Mouse (Mus musculus) gastrocnemius, postnatal 14 days (tissue): ENCODE data around the gene H2-T3. TPM values are rescaled to one million over a fixed set of nuclear protein-coding genes. Genes with fewer than 3 reads are reported as not detected.
"Not testable (repeated sequence)": the region's sequence is repeated elsewhere in the genome, so short reads cannot be mapped to it uniquely, and the experiment has no call there.

Experiments used
- DNase-seq: peaks from one replicate; pipeline ENCODE4 v3.0.0; 2021; ENCODE audit warnings: mixed read lengths
- intact Hi-C: fragments of 180-260 bp; cut with DNase I; formaldehyde crosslinking; loops from one replicate; pipeline ENCODE4 v1.15.1; 2025; ENCODE audit warnings: low total_unique reads
- total RNA-seq, 2 experiments: library from RNA; stranded (reverse); gene quantifications; 2 replicates each; pipeline ENCODE4 v1.2.3; 2021

Gene H2-T3
- total RNA-seq, 2 experiments from 2014 or later, result not detected

DNA sequence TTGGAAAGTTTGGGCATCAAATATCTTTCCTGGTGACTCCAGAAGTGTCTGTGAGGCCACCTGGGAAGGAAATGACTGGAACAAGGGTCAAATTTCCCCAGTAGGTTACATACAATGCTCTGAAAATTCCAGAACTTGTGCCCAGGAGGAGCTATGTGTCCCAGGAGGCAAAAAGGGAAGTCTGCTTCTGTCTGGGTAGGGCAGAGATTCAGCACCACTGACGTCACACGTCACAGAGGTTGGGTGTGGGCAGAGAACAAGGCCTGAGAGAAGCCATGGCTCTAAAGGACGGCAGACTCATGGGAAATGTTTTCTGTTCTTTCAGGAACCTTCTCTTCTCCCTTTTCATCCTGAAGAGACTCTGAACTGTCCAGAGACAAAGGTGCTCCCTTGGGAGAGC, 2.5 kb downstream of the H2-T3 start:
- no peak for DNase-seq
- intact Hi-C loops, result loop anchor here (2.0 kb wide), 1 partner anchor 21 kb away; no protein-coding TSS in a partner anchor

DNA sequence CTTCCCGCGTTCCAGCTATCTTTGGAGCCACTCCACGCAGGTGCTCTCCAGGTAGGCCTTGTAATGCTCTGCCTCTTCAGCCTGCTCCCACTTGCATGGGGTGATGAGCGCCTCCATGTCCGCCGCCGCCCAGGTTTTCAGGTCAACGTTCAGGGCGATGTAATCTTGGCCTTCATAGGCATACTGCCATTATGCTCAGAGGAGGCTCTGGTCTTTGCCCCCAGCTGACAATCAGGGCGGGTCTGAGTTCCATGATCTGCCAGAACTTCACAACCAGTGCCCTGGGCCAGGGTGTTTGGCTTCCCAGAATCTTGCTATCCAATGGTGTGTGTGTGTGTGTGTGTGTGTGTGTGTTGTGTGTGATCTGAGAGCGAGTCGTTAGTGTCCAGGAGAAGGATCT, 7.9 kb downstream of the H2-T3 start:
- no peak for DNase-seq
- intact Hi-C loops, result no loop called here

DNA sequence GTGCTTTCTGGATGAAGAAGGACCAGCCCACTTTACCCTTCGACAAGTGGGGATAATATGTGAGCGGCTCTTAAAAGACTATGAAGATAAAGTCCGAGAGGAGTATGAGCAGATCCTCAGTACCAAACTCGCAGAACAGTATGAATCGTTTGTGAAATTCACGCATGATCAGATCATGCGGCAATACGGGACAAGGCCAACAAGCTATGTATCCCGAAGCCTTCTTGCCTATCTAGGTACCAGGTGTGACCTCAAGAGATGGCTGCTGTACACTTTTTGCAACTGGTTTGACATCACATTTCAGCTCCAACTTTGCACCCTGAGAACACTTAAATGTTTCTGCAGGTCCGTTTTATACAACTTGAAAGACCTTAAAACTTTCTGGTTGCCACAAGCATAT, 10.6 kb downstream of the H2-T3 start:
- intact Hi-C loops, DNase-seq: not testable (repeated sequence)

DNA sequence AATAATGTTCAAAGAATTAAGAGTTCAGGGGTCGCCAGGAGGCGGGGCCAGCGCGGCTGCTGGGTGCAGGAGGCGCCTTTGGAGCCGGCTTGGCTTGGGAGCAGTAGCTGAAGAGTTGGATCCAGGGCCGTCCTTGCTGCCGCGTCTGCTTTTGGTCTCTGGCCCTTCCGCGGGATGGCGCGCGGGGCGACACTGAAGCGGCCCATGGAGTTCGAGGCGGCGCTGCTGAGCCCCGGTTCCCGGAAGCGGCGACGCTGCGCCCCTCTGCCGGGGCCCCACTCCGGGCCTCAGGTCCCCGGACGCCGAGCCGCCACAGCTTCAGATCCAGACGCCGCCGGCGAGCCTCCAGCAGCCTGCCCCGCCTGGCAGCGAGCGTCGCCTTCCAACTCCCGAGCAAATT, 11.1 kb downstream of the H2-T3 start:
- intact Hi-C loops, DNase-seq: not testable (repeated sequence)

DNA sequence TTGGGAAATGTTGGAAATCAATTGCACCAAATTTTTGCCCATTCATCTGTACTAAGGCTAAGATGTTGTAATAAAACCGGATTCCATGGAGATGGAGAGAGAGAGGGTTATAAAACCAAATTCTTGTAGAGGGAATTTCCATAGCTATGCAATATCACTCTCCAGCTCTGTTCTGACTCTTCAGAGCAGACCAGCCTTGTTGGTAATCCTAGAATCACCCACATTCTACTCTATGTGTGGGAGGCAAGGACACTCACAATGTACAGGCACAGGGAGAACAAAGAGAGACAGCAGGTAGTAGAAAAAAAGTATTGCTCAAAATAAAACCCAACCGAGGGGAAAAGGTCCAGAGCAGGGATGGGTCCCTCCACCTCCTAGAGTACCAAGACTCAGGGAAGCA, 14.0 kb downstream of the H2-T3 start:
- intact Hi-C loops, DNase-seq: not testable (repeated sequence)

DNA sequence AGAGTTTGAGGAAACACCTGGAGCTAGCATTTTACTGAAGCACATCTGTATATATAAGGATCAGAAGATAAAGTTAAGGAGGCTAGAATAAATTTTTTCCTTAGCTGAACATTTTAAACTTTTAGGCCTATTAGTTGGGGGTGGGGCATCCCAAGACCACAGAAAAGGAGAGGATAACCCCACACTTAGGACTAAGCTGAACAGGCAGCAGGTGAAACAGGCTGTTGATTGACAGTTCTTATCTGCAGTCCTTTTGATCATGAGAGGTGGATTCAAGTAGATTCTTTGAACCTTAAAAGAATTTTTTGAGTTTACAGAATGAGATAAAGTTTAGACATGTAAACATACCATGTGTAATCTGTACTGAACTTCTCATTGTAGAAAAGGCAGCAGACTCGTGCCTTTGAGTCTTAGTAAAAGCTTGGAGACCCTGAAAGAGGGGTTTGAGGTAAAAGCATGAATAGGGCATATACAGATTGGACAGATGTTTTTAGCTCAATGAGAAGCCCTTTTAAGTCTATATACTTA, 19.7 kb downstream of the H2-T3 start:
- intact Hi-C loops, result no loop called here
- DNase-seq, result no peak

DNA sequence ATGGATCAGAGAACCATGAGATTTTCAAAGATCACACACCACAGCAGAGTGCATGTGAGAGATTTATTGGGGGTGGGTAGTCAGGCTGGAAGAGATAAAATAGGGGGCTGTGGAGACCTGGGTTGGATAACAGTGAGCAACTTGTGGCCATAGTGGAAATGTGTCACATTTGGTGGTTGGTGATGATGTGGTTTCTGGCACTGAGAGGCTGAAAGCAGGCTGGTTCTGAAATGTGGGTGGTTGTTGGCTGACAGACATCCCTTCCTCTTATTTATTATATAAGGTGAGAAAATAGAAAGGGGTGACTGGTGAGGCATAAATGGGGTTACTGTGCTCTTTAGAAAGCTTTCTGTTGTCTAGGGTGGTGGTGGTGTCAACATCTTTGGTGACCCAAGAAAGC, 20.3 kb downstream of the H2-T3 start:
- intact Hi-C loops, result no loop called here
- DNase-seq, result no peak

DNA sequence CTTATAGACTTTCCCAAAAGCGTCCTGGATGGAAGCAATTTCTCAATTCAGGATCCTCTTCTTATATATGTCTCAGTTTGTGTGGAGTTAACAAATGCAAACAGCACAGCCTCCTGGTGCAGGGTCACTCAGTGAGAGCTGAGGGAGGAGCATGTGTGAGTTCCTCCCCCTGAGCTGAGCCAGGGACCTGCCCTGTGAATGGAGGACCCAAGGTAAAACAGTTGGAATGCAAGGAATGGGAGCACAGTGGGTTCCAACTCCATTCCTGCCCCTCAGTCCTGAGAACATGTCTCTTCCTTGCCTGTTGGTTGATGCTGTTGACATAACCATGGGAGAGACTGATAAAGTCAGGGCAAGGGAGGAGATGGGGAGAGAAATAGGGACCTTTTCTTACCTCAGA, 21.0 kb downstream of the H2-T3 start:
- DNase-seq, intact Hi-C loops: not testable (repeated sequence)

DNA sequence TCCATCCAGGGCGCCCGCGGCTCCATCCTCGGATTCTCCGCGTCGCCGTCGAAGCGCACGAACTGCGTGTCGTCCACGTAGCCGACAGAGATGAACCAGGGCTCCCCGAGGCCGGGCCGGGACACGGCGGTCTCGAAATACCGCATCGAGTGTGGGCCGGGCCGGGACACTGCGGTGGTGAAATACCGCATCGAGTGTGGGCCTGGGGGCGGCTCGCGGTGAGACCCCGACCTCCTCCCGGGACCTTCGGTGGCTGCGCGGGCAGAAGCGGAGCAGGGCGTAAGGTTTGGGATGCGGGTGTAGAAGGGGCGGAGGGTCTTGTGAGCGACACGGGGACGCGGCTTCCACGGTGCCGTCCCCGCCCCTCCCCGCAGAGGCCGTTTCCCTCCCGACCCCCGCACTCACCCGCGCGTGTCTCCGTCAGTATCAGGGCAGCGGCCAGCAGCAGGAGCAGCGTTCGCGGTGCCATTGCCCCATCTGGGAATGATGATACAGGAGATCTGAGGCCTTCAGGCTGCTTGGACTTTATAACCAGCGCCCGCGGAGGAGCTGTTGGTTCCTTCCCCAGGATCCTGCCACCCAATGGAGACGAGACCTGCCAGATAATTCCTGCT, 21.9 kb downstream of the H2-T3 start, which contains the start of gene Gm8909:
Gene Gm8909 (minus strand): TSS at position 499 of the 614 bp plus-strand sequence.
- intact Hi-C loops, result no loop called here
- no peak for DNase-seq

DNA sequence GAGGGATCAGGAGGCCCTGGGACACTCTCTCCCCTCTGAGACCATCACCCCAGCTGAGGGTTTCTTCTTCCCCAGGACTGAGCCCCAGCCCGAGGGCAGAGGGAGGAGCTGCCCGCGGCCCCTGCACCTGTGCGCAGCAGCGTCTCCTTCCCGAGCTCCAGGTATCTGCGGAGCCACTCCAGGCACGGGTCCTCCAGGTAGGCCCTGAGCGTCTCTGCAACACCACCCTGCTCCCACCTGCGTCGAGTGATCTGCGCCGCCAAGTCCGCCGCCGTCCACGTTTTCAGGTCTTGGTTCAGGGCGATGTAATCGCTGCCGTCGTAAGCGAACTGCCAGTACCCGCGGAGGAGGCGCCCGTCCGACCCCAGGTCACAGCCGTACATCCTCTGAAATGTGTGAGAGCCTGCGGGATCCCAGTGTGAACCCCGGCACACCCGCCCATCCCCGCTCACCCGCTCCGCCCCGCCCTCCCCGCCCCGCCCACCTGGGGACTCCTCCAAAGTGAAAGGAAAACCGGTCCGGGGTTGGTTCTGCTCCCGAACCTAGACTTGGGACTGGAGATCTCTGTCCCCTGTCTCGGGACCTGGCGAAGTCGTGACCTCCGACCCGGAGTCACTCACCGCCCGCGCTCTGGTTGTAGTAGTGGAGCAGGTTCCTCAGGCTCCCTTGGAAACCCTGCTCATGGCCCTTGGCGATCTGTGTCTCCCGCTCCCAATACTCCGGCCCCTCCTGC, 22.6 kb downstream of the H2-T3 start:
- no peak for DNase-seq
- intact Hi-C loops, result no loop called here

DNA sequence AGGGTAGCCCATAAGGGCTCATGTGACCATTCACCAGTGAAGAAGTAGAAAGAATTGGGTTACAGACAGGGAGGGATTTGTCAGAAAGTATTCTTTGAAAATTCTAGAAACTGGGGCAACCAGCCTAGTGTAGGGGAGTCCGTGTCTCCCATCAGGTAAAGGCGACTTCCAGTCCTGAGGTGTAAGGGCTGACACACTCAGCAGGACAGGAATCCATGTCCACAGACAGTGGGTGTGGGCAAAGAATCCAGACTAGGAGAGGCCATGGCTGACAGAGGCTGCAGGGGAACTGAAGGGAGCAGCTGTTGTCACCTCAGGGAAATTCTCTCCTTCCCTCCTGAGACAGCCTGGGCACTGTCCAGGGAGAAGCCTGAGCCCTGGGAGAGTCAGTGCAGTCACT, 23.2 kb downstream of the H2-T3 start:
- intact Hi-C loops, DNase-seq: not testable (repeated sequence)

DNA sequence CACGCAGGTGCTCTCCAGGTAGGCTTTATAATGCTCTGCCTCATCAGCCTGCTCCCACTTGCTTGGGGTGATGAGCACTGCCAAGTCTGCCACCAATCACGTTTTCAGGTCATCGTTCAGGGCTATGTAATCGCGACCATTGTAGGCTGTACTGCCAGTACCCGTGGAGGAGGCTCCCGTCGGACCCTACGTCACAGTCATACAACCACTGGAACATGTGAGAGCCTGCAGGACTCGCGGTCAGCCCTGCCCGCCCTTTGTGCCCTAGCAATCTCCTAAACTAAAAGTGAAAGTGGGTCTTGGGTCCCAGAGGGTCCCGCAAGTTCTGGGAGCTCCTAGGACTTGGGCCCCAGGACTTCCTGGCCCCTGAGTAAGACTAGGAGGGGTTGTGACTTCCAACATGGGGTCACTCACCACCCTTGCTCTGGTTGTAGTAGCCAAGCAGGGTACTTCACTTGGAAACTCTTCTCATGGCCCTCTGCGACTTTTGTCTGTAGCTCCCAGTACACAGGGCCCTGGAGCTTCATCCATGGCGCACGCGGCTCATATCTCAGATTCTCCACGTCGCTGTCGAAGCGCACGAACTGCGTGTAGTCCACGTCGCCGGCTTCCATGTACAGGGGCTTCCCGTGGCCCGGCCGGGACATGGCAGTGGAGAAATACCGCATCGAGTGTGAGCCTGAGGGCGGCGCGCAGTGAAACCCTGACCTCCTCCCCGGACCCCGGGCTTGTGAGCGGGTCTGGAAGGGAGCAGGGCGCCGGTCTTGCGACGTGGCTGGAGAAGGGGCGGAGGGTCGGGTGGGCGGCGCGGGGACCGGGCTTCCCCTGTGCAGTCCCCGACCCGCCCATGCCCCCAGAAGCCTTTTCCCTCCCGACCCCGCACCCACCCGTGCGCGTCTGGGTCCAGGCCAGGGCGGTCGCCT, 28.7 kb downstream of the H2-T3 start:
- DNase-seq, result no peak
- intact Hi-C loops, result no loop called here

DNA sequence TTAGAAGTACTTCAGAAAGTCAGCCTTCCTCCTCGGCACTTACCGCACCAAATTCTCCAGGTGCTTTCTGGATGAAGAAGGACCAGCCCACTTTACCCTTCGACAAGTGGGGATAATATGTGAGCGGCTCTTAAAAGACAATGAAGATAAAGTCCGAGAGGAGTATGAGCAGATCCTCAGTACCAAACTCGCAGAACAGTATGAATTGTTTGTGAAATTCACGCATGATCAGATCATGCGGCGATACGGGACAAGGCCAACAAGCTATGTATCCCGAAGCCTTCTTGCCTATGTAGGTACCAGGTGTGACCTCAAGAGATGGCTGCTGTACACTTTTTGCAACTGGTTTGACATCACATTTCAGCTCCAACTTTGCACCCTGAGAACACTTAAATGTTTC, 31.8 kb downstream of the H2-T3 start:
- DNase-seq, intact Hi-C loops: not testable (repeated sequence)

DNA sequence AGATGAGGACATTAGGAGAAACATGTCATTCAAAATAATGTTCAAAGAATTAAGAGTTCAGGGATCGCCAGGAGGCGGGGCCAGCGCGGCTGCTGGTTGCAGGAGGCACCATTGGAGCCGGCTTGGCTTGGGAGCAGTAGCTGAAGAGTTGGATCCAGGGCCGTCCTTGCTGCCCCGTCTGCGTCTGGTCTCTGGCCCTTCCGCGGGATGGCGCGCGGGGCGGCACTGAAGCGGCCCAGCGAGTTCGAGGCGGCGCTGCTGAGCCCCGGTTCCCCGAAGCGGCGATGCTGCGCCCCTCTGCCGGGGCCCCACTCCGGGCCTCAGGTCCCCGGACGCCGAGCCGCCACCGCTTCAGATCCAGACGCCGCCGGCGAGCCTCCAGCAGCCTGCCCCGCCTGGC, 32.3 kb downstream of the H2-T3 start:
- intact Hi-C loops, DNase-seq: not testable (repeated sequence)

DNA sequence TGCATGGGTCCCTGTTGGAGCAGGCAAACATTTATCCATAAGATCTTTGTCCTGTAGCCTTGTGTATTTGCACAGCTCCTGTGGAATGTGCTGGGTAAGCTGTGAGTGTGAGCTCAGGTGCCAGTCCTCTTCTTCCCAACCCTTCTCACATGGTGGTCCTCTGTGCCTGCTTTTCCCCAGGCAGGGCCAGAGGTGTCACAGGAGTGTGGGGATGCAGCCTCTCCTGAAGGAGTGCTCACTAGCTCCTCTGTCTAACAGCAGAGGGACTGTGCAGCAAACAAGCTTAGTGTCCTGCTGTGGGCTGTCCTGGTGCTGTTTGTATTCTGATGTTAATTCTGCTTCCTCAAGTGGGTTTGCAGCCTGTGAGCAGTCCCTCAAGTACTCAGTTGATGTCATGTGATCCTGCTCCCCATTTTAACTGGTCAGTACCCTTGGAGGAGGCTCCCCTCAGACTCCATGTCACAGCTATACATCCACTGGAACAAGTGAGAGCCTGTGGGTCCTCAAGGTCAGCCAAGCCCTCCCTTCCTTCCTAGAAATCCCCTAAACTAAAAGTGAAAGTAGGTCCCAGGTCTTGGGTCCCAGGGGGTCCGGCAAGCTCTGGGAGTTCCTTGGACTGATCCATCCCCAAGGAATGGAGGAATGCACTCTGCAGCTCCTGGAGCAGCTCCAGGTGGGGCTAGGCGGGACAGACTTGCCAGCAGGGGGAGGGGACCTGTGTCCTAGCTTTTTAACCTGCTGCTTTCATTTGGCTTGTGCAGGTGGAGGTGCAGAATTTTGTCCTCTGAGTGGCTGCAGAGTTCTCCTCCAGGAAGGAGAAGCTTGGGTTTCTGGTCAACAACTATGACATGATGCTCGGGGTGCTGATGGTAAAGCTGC, 35.6 kb downstream of the H2-T3 start:
- no peak for DNase-seq
- intact Hi-C loops, result no loop called here

DNA sequence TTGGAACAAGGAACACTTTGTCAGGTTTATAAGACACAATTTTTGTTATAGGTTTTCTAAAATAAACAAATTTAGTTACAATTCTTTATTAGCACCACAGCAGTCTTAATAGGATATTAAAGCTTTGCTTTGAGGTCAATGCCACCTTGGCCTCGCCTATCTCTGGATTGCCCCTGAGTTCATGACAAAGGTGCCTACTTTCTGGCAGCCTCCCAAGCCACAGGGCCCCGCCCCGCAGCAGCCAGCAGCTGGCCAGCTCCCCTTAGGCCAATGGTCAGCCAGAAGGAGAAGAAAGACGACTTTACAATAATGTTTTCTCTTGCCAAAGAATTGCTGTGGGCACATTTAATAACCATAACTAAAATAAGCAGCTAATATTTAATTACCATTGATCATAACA, 38.9 kb downstream of the H2-T3 start:
- intact Hi-C loops, DNase-seq: not testable (repeated sequence)

DNA sequence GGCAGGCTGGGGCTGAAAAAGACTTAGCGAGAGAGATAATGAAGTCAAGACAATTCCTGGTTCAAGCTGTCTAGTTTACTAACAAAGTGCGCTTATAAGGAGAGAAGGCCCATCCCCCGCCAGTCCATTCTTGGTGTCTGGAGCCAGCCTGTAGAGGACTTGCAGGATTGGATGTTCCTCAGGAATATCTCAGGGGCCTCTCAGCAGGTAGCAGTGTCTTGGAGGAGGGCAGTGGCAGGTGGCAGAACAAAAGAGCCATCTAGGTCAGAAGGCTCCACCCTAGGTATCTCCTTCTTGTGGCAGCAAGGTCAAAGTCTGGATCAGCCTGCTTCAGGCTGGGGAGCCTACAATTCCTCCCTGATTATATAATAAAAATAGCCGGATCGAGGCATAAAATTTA, 41.6 kb downstream of the H2-T3 start:
- DNase-seq, intact Hi-C loops: not testable (repeated sequence)

DNA sequence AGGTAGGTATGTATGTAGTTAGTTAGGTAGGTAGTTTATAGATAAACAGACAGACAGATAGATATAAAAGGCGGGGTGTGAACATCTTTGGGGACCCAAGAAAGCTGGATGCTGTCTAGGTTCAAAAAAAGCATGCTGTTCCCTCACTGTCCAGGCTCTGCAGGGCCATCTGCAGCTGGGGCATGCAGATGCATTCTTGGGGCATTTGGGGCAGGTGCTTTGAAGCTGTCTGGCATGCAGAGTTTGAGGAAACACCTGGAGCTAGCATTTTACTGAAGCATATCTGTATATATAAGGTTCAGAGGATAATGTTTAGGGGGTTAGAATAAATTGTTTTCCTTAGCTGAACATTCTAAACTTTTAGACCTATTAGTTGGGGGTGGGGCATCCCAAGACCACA, 43.1 kb downstream of the H2-T3 start:
- intact Hi-C loops, DNase-seq: not testable (repeated sequence)

DNA sequence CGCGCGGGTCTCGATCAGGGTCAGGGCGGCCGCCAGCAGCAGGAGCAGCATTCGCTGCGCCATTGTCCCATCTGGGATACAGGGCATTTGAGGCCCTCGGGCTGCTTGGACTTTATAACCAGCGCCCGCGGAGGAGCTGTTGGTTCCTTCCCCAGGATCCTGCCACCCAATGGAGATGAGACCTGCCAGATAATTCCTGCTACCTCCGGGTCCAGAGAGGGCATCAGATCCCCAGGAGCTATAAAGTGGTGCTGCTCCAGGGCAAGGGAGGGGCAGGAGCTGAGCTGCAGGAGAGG, 44.3 kb downstream of the H2-T3 start:
- DNase-seq, intact Hi-C loops: not testable (repeated sequence)
